Mouse (Mus musculus) liver, embryonic 14.5 days (tissue): ENCODE measurements around the gene Tacr1. TPM values are rescaled to one million over a fixed set of nuclear protein-coding genes. Genes with fewer than 3 reads are reported as not detected.
A peak's percentile ranks its signal among the peaks of the same experiment; 100 is the strongest.
"Not testable (repeated sequence)": the region's sequence is repeated elsewhere in the genome, so short reads cannot be mapped to it uniquely, and the experiment has no call there.

Experiments
- ATAC-seq: fragments of 200-750 bp; cut with Nextera tagmentation; 2 replicates; pipeline ENCODE4 v1.8.0; 2017; ENCODE audit warnings: moderate number of reproducible peaks, mild to moderate bottlenecking, moderate library complexity; ENCODE audit not compliant: insufficient read depth
- DNase-seq, 3 experiments: peaks; one replicate each; pipeline ENCODE4 v3.0.0-alpha.2; 2012 to 2013; ENCODE audit warnings: low read depth in 3 of 3, low spot score in 3 of 3
- H3K27ac ChIP-seq: fragments of 300-500 bp; sonication (generic); 2 replicates; pipeline ENCODE4 v1.5.1; 2014; ENCODE audit warnings: moderate library complexity, mild to moderate bottlenecking, control low read depth, inconsistent platforms
- H3K27me3 ChIP-seq: fragments of 300-500 bp; sonication (generic); 2 replicates; pipeline ENCODE4 v1.6.1; 2014; ENCODE audit warnings: mild to moderate bottlenecking, low read length, moderate library complexity; ENCODE audit not compliant: control insufficient read depth, insufficient read depth
- H3K36me3 ChIP-seq: fragments of 300-500 bp; sonication (generic); replicated peaks from 2 replicates; pipeline ENCODE4 v1.6.1; 2014; ENCODE audit warnings: low read depth; ENCODE audit not compliant: control insufficient read depth, insufficient read depth
- H3K4me1 ChIP-seq, 2 experiments: fragments of 200-500 bp in 1 of 2; fragments of 300-500 bp in 1 of 2; sonication (generic) in 1 of 2; replicated peaks; 2 replicates each; pipeline ENCODE4 v1.6.1; 2012 to 2014; ENCODE audit warnings: antibody characterized with exemption in 1 of 2, inconsistent platforms in 1 of 2, low read length in 1 of 2; ENCODE audit not compliant: control insufficient read depth in 2 of 2, insufficient read depth in 2 of 2
- H3K4me2 ChIP-seq: fragments of 300-500 bp; sonication (generic); 2 replicates; pipeline ENCODE4 v1.6.1; 2014; ENCODE audit warnings: low read depth, mild to moderate bottlenecking, control low read depth, moderate library complexity
- H3K4me3 ChIP-seq, 2 experiments: fragments of 200-500 bp in 1 of 2; fragments of 300-500 bp in 1 of 2; sonication (generic) in 1 of 2; 2 replicates each; pipeline ENCODE4 v1.5.1; 2012 to 2014; ENCODE audit warnings: low read depth in 2 of 2, low read length in 2 of 2, mild to moderate bottlenecking in 2 of 2, control low read depth in 1 of 2, inconsistent platforms in 1 of 2, moderate library complexity in 1 of 2; ENCODE audit not compliant: insufficient read depth in 1 of 2
- H3K9ac ChIP-seq: fragments of 300-500 bp; sonication (generic); replicated peaks from 2 replicates; pipeline ENCODE4 v1.6.1; 2014; ENCODE audit warnings: mild to moderate bottlenecking, control low read depth, moderate library complexity
- H3K9me3 ChIP-seq: fragments of 300-500 bp; sonication (generic); 2 replicates; pipeline ENCODE4 v1.6.1; 2016; ENCODE audit warnings: low read length, mixed read lengths; ENCODE audit not compliant: control insufficient read depth
- CTCF ChIP-seq: IDR thresholded peaks from 2 replicates; pipeline ENCODE4 v1.5.1; 2016; ENCODE audit warnings: antibody characterized with exemption, low read depth, control low read depth
- EP300 ChIP-seq: IDR thresholded peaks from 2 replicates; pipeline ENCODE4 v1.6.1; 2016; ENCODE audit warnings: antibody characterized with exemption, low read depth
- WGBS: fragments of 180-500 bp; shearing (Covaris S2); extraction: QIAGEN DNeasy Blood & Tissue Kit; methylation state at CpG from one replicate; pipeline ENCODE4 v1.1.7; 2014; ENCODE audit not compliant: insufficient replicate concordance; 5-methylcytosine and 5-hydroxymethylcytosine counted together
- polyA plus RNA-seq, 2 experiments: library from polyadenylated mRNA; depleted of rRNA in 1 of 2; stranded (reverse) in 1 of 2; unstranded in 1 of 2; fragments of >200 nt; fragmentation: Nextera tagmentation in 1 of 2; extraction: Ambion mirVana in 1 of 2; gene quantifications; 2 replicates each; pipeline versions ENCODE4 v1.2.1 to v1.2.3; 2012 to 2014

Tacr1 gene
- polyA plus RNA-seq, 2 experiments = not detected

- no peak overlapping the region for H3K4me2 ChIP-seq
- ATAC-seq (no peak), DNase-seq (no peak)
- 0 out of 2 replicates have a peak, but pooled peaks have one; percentile 15 for TF ChIP-seq CTCF
- TF ChIP-seq EP300 = no peak
- H3K36me3 ChIP-seq = no peaks in the 10 kb centered on the region
- H3K9me3 ChIP-seq = no peaks in the 10 kb centered on the region
- 49% methylated on average over 6 of the region's 6 CpGs for WGBS
- H3K9ac ChIP-seq = no peak overlapping the region
- H3K27ac ChIP-seq = no peak overlapping the region
- no peaks in the 10 kb centered on the region for H3K4me1 ChIP-seq
- H3K27me3 ChIP-seq = no peaks in the 10 kb centered on the region
- no peak overlapping the region for H3K4me3 ChIP-seq
Measured at GRCm38 (mm10) chr6:82418367-82418766, 16.2 kb downstream of the Tacr1 start.

GRCm38 (mm10) chr6:82420222-82420621 is 18.1 kb downstream of the Tacr1 start:
- no peak for TF ChIP-seq CTCF
- TF ChIP-seq EP300 = no peak
- Histone ChIP-seq H3K9me3 (no peaks in the 10 kb centered on the region), H3K4me3 (no peak overlapping the region), H3K9ac (no peak overlapping the region), H3K27ac (no peak overlapping the region), H3K4me1 (no peaks in the 10 kb centered on the region), H3K36me3 (no peaks in the 10 kb centered on the region), H3K4me2 (no peak overlapping the region), H3K27me3 (no peaks in the 10 kb centered on the region)
- ATAC-seq = no peak
- DNase-seq = no peak
- 38% methylated on average over 4 of the region's 4 CpGs for WGBS

- Histone ChIP-seq H3K9me3 (no peaks in the 10 kb centered on the region), H3K4me2 (no peak overlapping the region), H3K27me3 (no peaks in the 10 kb centered on the region), H3K4me1 (no peaks in the 10 kb centered on the region), H3K9ac (no peak overlapping the region), H3K4me3 (no peak overlapping the region), H3K36me3 (no peaks in the 10 kb centered on the region), H3K27ac (no peak overlapping the region)
- DNase-seq = no peak
- no peak for ATAC-seq
- WGBS = 50% methylated on average over 6 of the region's 6 CpGs
- TF ChIP-seq CTCF = peak; percentile 46; the same call in 1 of the 2 replicates
- TF ChIP-seq EP300 = no peak
Measured at GRCm38 (mm10) chr6:82428890-82429289, 26.8 kb downstream of the Tacr1 start.

GRCm38 (mm10) chr6:82429766-82430165 is 27.6 kb downstream of the Tacr1 start:
- Histone ChIP-seq H3K36me3 (no peaks in the 10 kb centered on the region), H3K4me1 (no peaks in the 10 kb centered on the region), H3K9ac (no peak overlapping the region), H3K4me2 (no peak overlapping the region), H3K9me3 (no peaks in the 10 kb centered on the region), H3K27me3 (no peaks in the 10 kb centered on the region), H3K4me3 (no peak overlapping the region), H3K27ac (no peak overlapping the region)
- no peak for ATAC-seq
- DNase-seq = no peak
- WGBS = 62% methylated on average over 6 of the region's 6 CpGs
- TF ChIP-seq EP300 = no peak
- no peak for TF ChIP-seq CTCF

GRCm38 (mm10) chr6:82437174-82437573 is 35.0 kb downstream of the Tacr1 start:
- Histone ChIP-seq H3K9ac (no peak overlapping the region), H3K4me1 (no peaks in the 10 kb centered on the region), H3K4me2 (no peak overlapping the region), H3K4me3 (no peak overlapping the region), H3K27ac (no peak overlapping the region), H3K36me3 (no peaks in the 10 kb centered on the region), H3K9me3 (no peaks in the 10 kb centered on the region), H3K27me3 (no peaks in the 10 kb centered on the region)
- TF ChIP-seq CTCF = no peak
- no peak for TF ChIP-seq EP300
- no peak for ATAC-seq
- DNase-seq = no peak
- WGBS = 35% methylated on average over 4 of the region's 4 CpGs

- H3K27ac ChIP-seq, DNase-seq, H3K27me3 ChIP-seq, H3K4me3 ChIP-seq, H3K36me3 ChIP-seq, H3K4me1 ChIP-seq, ATAC-seq, H3K9me3 ChIP-seq, H3K9ac ChIP-seq, H3K4me2 ChIP-seq: not testable (repeated sequence)
- WGBS = 52% methylated on average over 8 of the region's 8 CpGs
Measured at GRCm38 (mm10) chr6:82452206-82453095, 50.3 kb downstream of the Tacr1 start.
